Mouse (Mus musculus) E14TG2a.4 (cell line): ENCODE measurements around the gene Ino80e.

Experiments used
- H3K27me3 ChIP-seq: 2 replicates; pipeline ENCODE4 v1.6.1; 2014; ENCODE audit warnings: low read length, control low read depth; ENCODE audit not compliant: insufficient read depth
- H3K36me3 ChIP-seq: 2 replicates; pipeline ENCODE4 v1.6.1; 2014; ENCODE audit warnings: low read length, control low read depth; ENCODE audit not compliant: insufficient read depth
- H3K4me1 ChIP-seq: replicated peaks from 2 replicates; pipeline ENCODE4 v1.6.1; 2014; ENCODE audit warnings: low read depth, low read length, control low read depth
- H3K4me3 ChIP-seq: replicated peaks from 2 replicates; pipeline ENCODE4 v1.5.1; 2014; ENCODE audit warnings: mild to moderate bottlenecking, low read length
- H3K9me3 ChIP-seq: 2 replicates; pipeline ENCODE4 v1.6.1; 2014; ENCODE audit warnings: low read length, control low read depth
- CTCF ChIP-seq: conservative IDR thresholded peaks from 2 replicates; pipeline ENCODE4 v1.5.1; 2014; ENCODE audit warnings: low read length
- NANOG ChIP-seq: IDR thresholded peaks from 2 replicates; pipeline ENCODE4 v1.6.1; 2014; ENCODE audit warnings: borderline replicate concordance, low read length, mixed read lengths
- POU5F1 ChIP-seq: IDR thresholded peaks from 2 replicates; pipeline ENCODE4 v1.6.1; 2014; ENCODE audit warnings: low read length, borderline replicate concordance

The Ino80e gene

GRCm38 (mm10) chr7:126847421-126848398, 14.5 kb downstream of the Ino80e start:
- Histone ChIP-seq H3K4me1 (peaks cover 47% of the 10 kb centered on the region), H3K27me3 (peaks cover 43% of the 10 kb centered on the region)
- no peak for TF ChIP-seq CTCF
- no peak for TF ChIP-seq POU5F1
- no peak for TF ChIP-seq NANOG

GRCm38 (mm10) chr7:126847116-126847420, 15.1 kb downstream of the Ino80e start, which contains the start of gene Doc2a:
TSS of gene Doc2a (plus strand) at chr7:126847416.
- Histone ChIP-seq H3K27me3 (peaks cover 43% of the 10 kb centered on the region), H3K4me1 (peaks cover 41% of the 10 kb centered on the region)
- no peak for TF ChIP-seq POU5F1
- TF ChIP-seq CTCF: no peak
- TF ChIP-seq NANOG: no peak

More at GRCm38 (mm10) chr7:126847421-126848398, 14.5 kb downstream of the Ino80e start:
- Histone ChIP-seq H3K4me3 (peak overlapping the region; percentile 82), H3K9me3 (no peaks in the 10 kb centered on the region), H3K36me3 (peaks cover 35% of the 10 kb centered on the region)

GRCm38 (mm10) chr7:126845516-126845915, 16.7 kb downstream of the Ino80e start:
- H3K36me3 ChIP-seq: peaks cover 13% of the 10 kb centered on the region

More at GRCm38 (mm10) chr7:126847116-126847420, 15.1 kb downstream of the Ino80e start, which contains the start of gene Doc2a:
- Histone ChIP-seq H3K36me3 (peaks cover 28% of the 10 kb centered on the region), H3K9me3 (no peaks in the 10 kb centered on the region), H3K4me3 (peak within 1 kb of the TSS; percentile 82)

GRCm38 (mm10) chr7:126843276-126843675, 18.9 kb downstream of the Ino80e start:
- Histone ChIP-seq H3K36me3 (no peaks in the 10 kb centered on the region), H3K4me3 (no peak overlapping the region), H3K27me3 (peaks cover 22% of the 10 kb centered on the region), H3K4me1 (peaks cover 11% of the 10 kb centered on the region), H3K9me3 (peaks cover 6% of the 10 kb centered on the region; the same call in 1 of the 2 replicates)
- TF ChIP-seq POU5F1: no peak
- no peak for TF ChIP-seq NANOG
- no peak for TF ChIP-seq CTCF

More at GRCm38 (mm10) chr7:126845516-126845915, 16.7 kb downstream of the Ino80e start:
- Histone ChIP-seq H3K27me3 (peaks cover 43% of the 10 kb centered on the region), H3K9me3 (peaks cover 6% of the 10 kb centered on the region; the same call in 1 of the 2 replicates), H3K4me1 (peaks cover 25% of the 10 kb centered on the region), H3K4me3 (no peak overlapping the region)
- TF ChIP-seq NANOG (no peak), POU5F1 (no peak), CTCF (no peak)

GRCm38 (mm10) chr7:126833294-126833693, 28.9 kb downstream of the Ino80e start:
- Histone ChIP-seq H3K9me3 (no peaks in the 10 kb centered on the region), H3K4me3 (no peak overlapping the region), H3K36me3 (no peaks in the 10 kb centered on the region), H3K27me3 (peaks cover 27% of the 10 kb centered on the region), H3K4me1 (peaks cover 44% of the 10 kb centered on the region)
- TF ChIP-seq CTCF (no peak), NANOG (no peak), POU5F1 (no peak)

- Histone ChIP-seq H3K36me3 (no peaks in the 10 kb centered on the region), H3K9me3 (no peaks in the 10 kb centered on the region), H3K4me3 (peak overlapping the region; percentile 73), H3K4me1 (peaks cover 45% of the 10 kb centered on the region), H3K27me3 (peaks cover 30% of the 10 kb centered on the region)
- TF ChIP-seq CTCF: peak; percentile 79
- no peak for TF ChIP-seq POU5F1
- no peak for TF ChIP-seq NANOG
Observed at GRCm38 (mm10) chr7:126832036-126832598, 30.1 kb downstream of the Ino80e start.

- TF ChIP-seq CTCF (no peak), POU5F1 (no peak), NANOG (no peak)
- Histone ChIP-seq H3K4me3 (peak within 1 kb of the TSS; percentile 73), H3K9me3 (no peaks in the 10 kb centered on the region), H3K4me1 (peaks cover 41% of the 10 kb centered on the region), H3K36me3 (no peaks in the 10 kb centered on the region), H3K27me3 (peaks cover 29% of the 10 kb centered on the region)
Observed at GRCm38 (mm10) chr7:126831539-126831938, 30.6 kb downstream of the Ino80e start, which contains the start of gene 4930451I11Rik. TSS of gene 4930451I11Rik (minus strand) at chr7:126831639.

- Histone ChIP-seq H3K36me3 (no peaks in the 10 kb centered on the region), H3K4me3 (no peak overlapping the region), H3K9me3 (no peaks in the 10 kb centered on the region), H3K4me1 (peaks cover 51% of the 10 kb centered on the region), H3K27me3 (peaks cover 54% of the 10 kb centered on the region)
- no peak for TF ChIP-seq POU5F1
- no peak for TF ChIP-seq NANOG
- TF ChIP-seq CTCF: no peak
Observed at GRCm38 (mm10) chr7:126825952-126826351, 36.2 kb downstream of the Ino80e start.
